Comparison of ENCODE assay signal across 27 mouse cellular contexts in the genomic region with DNA sequence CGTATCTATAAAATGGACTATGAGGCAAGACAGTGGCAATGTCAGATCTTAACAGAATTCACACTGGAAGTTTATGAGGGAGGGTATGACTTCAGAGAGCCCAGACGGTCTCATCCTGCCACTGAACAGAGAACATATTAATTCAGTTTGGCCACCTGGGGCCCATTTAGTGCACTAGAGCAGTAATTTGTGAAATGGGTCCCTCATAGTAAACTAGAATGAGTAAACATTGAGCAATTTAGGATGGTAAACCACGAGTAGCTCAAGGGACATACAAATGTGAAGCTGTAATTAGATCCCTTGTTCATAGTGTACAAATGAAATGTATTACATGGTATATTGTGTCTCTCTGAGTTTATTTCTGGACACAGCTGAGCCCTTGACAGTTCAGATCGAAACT. TPM values are rescaled to one million over a fixed set of nuclear protein-coding genes. Genes with fewer than 3 reads are reported as not detected.
DNase-seq lines count a peak whose midpoint lies in the region; ATAC-seq and TF ChIP-seq lines count a peak whose summit lies in the region.
"Had no signal": no experiment of that assay in that cellular context is flagged by ENCODE, and none has a peak within 500 bp of the region (broad histone marks: within the 10 kb centered on the region; RNA-seq: fewer than 3 reads in every experiment).

No protein-coding gene starts in this region.

- peak overlapping the region; percentile 56; the same call in 1 of the 2 replicates for H3K27ac ChIP-seq in neural tube, embryonic 13.5 days (replicated peaks)
- no peak overlapping the region for H3K27ac ChIP-seq in kidney, embryonic 16.5 days (ENCODE audit: low read length)
- H3K27ac ChIP-seq: embryonic facial prominence, embryonic 13.5 days; forebrain, embryonic 10.5 days; forebrain, embryonic 13.5 days; heart, embryonic 10.5 days; heart, embryonic 13.5 days; hindbrain, embryonic 14.5 days; intestine, embryonic 15.5 days had no signal

- no peak overlapping the region for H3K9ac ChIP-seq in neural tube, embryonic 13.5 days
- no peak overlapping the region for H3K9ac ChIP-seq in kidney, embryonic 16.5 days (replicated peaks; ENCODE audit: low read length)
- H3K9ac ChIP-seq: embryonic facial prominence, embryonic 13.5 days; forebrain, embryonic 13.5 days; hindbrain, embryonic 14.5 days; intestine, embryonic 15.5 days had no signal

- no peak overlapping the region for H3K4me3 ChIP-seq in neural tube, embryonic 13.5 days
- no peak overlapping the region for H3K4me3 ChIP-seq in kidney, embryonic 16.5 days (ENCODE audit: low read length)
- H3K4me3 ChIP-seq: embryonic facial prominence, embryonic 13.5 days; forebrain, embryonic 10.5 days; forebrain, embryonic 13.5 days; heart, embryonic 10.5 days; heart, embryonic 13.5 days; intestine, embryonic 15.5 days had no signal

- DNase-seq in heart, adult 11 months: peak; percentile 44
- DNase-seq in heart, adult 9 months (ENCODE audit: low spot score in 2 of 2): no peak
- no peak for DNase-seq in neural tube, embryonic 10.5 days (ENCODE audit: extremely low spot score, low spot score)
- peak; percentile 51 for DNase-seq in brain, embryonic 14.5 days (ENCODE audit: low read depth)
- no peak for DNase-seq in spleen, postnatal 4 days (ENCODE audit: low spot score in 2 of 2)
- DNase-seq: adrenal gland, postnatal 10 days; adrenal gland, postnatal 36 days; cerebellum, adult 11 months; cerebellum, adult 2 months; cerebellum, adult 9-11 months; cerebellum, postnatal 25 days; gastrocnemius, postnatal 10 days; gastrocnemius, postnatal 36 days; heart, adult 18-20 months; heart, postnatal 14 days; heart, postnatal 4 days had no signal

- no peaks in the 10 kb centered on the region for H3K36me3 ChIP-seq in neural tube, embryonic 13.5 days
- no peaks in the 10 kb centered on the region for H3K36me3 ChIP-seq in kidney, embryonic 16.5 days (ENCODE audit: insufficient read depth, low read length)
- H3K36me3 ChIP-seq: embryonic facial prominence, embryonic 13.5 days; forebrain, embryonic 10.5 days; heart, embryonic 10.5 days; heart, embryonic 13.5 days; intestine, embryonic 15.5 days had no signal

- TF ChIP-seq POLR2A in brain, embryonic 14.5 days (IDR thresholded peaks at IDR 0.05; ENCODE audit: borderline replicate concordance, extremely low read depth, insufficient read depth, insufficient read length, poor library complexity, severe bottlenecking): no peak

- peaks cover 16% of the 10 kb centered on the region for H3K4me1 ChIP-seq in neural tube, embryonic 13.5 days (replicated peaks)
- H3K4me1 ChIP-seq in kidney, embryonic 16.5 days (ENCODE audit: insufficient read depth, low read length): peaks cover 7% of the 10 kb centered on the region

- WGBS in neural tube, embryonic 13.5 days: 15% methylated on average over 4 of the region's 4 CpGs
- 45% methylated on average over 4 of the region's 4 CpGs for WGBS in kidney, embryonic 16.5 days

- H3K27me3 ChIP-seq in neural tube, embryonic 13.5 days: no peaks in the 10 kb centered on the region; the same call in 1 of the 2 replicates
- H3K27me3 ChIP-seq in kidney, embryonic 16.5 days (ENCODE audit: insufficient read depth, low read length): no peaks in the 10 kb centered on the region
- H3K27me3 ChIP-seq: embryonic facial prominence, embryonic 13.5 days; forebrain, embryonic 13.5 days; heart, embryonic 13.5 days; intestine, embryonic 15.5 days; Patski had no signal

- no peaks in the 10 kb centered on the region for H3K9me3 ChIP-seq in neural tube, embryonic 13.5 days
- no peaks in the 10 kb centered on the region for H3K9me3 ChIP-seq in kidney, embryonic 16.5 days (ENCODE audit: low read length)
- H3K9me3 ChIP-seq: embryonic facial prominence, embryonic 13.5 days; forebrain, embryonic 10.5 days; forebrain, embryonic 13.5 days; heart, embryonic 10.5 days; heart, embryonic 13.5 days; intestine, embryonic 15.5 days had no signal

- ATAC-seq in neural tube, embryonic 13.5 days (ENCODE audit: low read depth): no peak
- ATAC-seq in kidney, embryonic 16.5 days (ENCODE audit: low FRiP score, low TSS enrichment): no peak
- ATAC-seq: forebrain, embryonic 13.5 days; forebrain, embryonic 16.5 days; intestine, embryonic 15.5 days; Patski had no signal

- H3K4me2 ChIP-seq in neural tube, embryonic 13.5 days: no peak overlapping the region
- H3K4me2 ChIP-seq in kidney, embryonic 16.5 days (replicated peaks; ENCODE audit: low read depth, low read length): no peak overlapping the region
- H3K4me2 ChIP-seq: embryonic facial prominence, embryonic 13.5 days; forebrain, embryonic 13.5 days; heart, embryonic 13.5 days; hindbrain, embryonic 14.5 days; intestine, embryonic 15.5 days had no signal

- no peak for TF ChIP-seq CTCF in brain, embryonic 14.5 days (IDR thresholded peaks at IDR 0.05; ENCODE audit: borderline replicate concordance, extremely low read depth, insufficient read depth, insufficient read length)

RNA-seq across cellular contexts. Expression of gene Phlpp1, which starts 3.6 kb away (rescaled TPM):
- 6.9 and 7.5 TPM in 2 replicates for polyA plus RNA-seq in neural tube, embryonic 13.5 days (2015; fragmentation: Nextera tagmentation; extraction: Ambion mirVana)
- 22.1 and 27.0 TPM in 2 replicates for polyA plus RNA-seq in brain, embryonic 14.5 days (2012; rRNA removed)
- 3.0 and 3.4 TPM in 2 replicates for polyA plus RNA-seq in kidney, embryonic 16.5 days (2015; fragmentation: Nextera tagmentation; extraction: Ambion mirVana)

Comparison
In these comparisons a context has a peak if more than half of its experiments do, and no peak if none do; other contexts are left out.
1. DNase-seq: peak in heart, adult 11 months (single experiment) and brain, embryonic 14.5 days (single experiment); none in heart, adult 9 months (0 of 2), neural tube, embryonic 10.5 days (single experiment) and spleen, postnatal 4 days (0 of 2).